Mouse (Mus musculus): ENCODE results near the gene 1110032F04Rik.

DNA sequence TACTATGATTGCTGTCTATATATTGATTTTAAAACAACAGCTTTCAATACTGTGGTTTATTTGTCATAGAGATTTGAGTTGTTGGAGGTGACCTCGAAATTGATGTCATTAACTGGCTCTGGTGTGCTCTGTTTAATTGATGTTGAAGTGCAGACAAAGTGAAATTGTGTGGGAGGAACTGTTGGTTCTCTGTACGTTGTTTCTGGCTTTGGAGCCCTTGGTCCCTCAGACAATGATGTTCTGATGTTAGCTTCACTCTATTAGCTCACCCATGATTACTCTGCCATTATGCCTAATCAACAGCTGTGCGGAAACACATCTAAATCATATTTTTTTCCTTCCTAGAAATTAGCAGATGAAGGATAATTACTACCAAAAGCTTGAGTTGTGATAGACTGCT lies 21.1 kb upstream of the 1110032F04Rik start:
- TF ChIP-seq HCFC1 (IDR thresholded peaks at IDR 0.05; ENCODE audit: low read depth, low read length), result no peak
- no peak for TF ChIP-seq POLR2A (IDR thresholded peaks at IDR 0.05; ENCODE audit: low read depth, low read length)
- TF ChIP-seq MEF2A (IDR thresholded peaks at IDR 0.05; ENCODE audit: borderline replicate concordance, low read depth, low read length), result no peak
- TF ChIP-seq CTCF (conservative IDR thresholded peaks at IDR 0.05 in 1 of 2, IDR thresholded peaks at IDR 0.05 in 1 of 2; ENCODE audit: low read depth in 2 of 2, low read length in 2 of 2), result no peak
- TF ChIP-seq CHD2 (IDR thresholded peaks at IDR 0.05; ENCODE audit: low read length), result no peak
- no peak for TF ChIP-seq MAX (IDR thresholded peaks at IDR 0.05; ENCODE audit: low read length)
- no peak for TF ChIP-seq TBP (conservative IDR thresholded peaks at IDR 0.05; ENCODE audit: low read depth, low read length)
- TF ChIP-seq JUND (conservative IDR thresholded peaks at IDR 0.05; ENCODE audit: low read depth, low read length), result no peak
- no peak for TF ChIP-seq ZKSCAN1 (IDR thresholded peaks at IDR 0.05; ENCODE audit: borderline replicate concordance, low read depth, low read length)
- no peak for TF ChIP-seq BHLHE40 (IDR thresholded peaks at IDR 0.05; ENCODE audit: low read depth, low read length)
- TF ChIP-seq RAD21 (IDR thresholded peaks at IDR 0.05; ENCODE audit: low read depth, low read length), result no peak

Data from CH12.LX (cell line).